Mouse (Mus musculus) liver, postnatal 0 days (tissue): Measurements from ENCODE around the gene Uqcc2.

Experiments used
- CTCF ChIP-seq: sonication (generic); IDR thresholded peaks from 2 replicates; pipeline ENCODE4 v1.5.1; 2016; ENCODE audit warnings: antibody characterized with exemption, low read depth
- EP300 ChIP-seq: IDR thresholded peaks from 2 replicates; pipeline ENCODE4 v1.6.1; 2016; ENCODE audit warnings: antibody characterized with exemption, low read depth, mild to moderate bottlenecking

GRCm38 (mm10) chr17:27154881-27155280 is 21.2 kb upstream of the Uqcc2 start:
- TF ChIP-seq EP300: no peak
- no peak for TF ChIP-seq CTCF
